Mouse (Mus musculus) liver, adult 2 months (tissue): ENCODE measurements around the gene Fn1. TPM values are rescaled to one million over a fixed set of nuclear protein-coding genes. Genes with fewer than 3 reads are reported as not detected.
A peak's percentile ranks its signal among the peaks of the same experiment; 100 is the strongest.

Source experiments
- DNase-seq: peaks from one replicate; pipeline ENCODE4 v3.0.0-alpha.2; 2011; ENCODE audit warnings: low read depth, low spot score; ENCODE audit errors: extremely low read depth
- H3K27ac ChIP-seq: fragments of 200-500 bp; replicated peaks from 2 replicates; pipeline ENCODE4 v1.5.1; 2012; ENCODE audit warnings: low read depth, mild to moderate bottlenecking, control low read depth, inconsistent platforms, low read length; ENCODE audit not compliant: insufficient read depth
- H3K27me3 ChIP-seq: fragments of 200-500 bp; 2 replicates; pipeline ENCODE4 v1.6.1; 2012; ENCODE audit warnings: mild to moderate bottlenecking, moderate library complexity, low read length, inconsistent platforms; ENCODE audit not compliant: control insufficient read depth, insufficient read depth
- H3K36me3 ChIP-seq: fragments of 200-500 bp; 2 replicates; pipeline ENCODE4 v1.6.1; 2012; ENCODE audit warnings: low read length, inconsistent platforms; ENCODE audit not compliant: control insufficient read depth, insufficient read depth
- H3K4me1 ChIP-seq: fragments of 200-500 bp; 2 replicates; pipeline ENCODE4 v1.6.1; 2011; ENCODE audit warnings: low read length; ENCODE audit not compliant: control insufficient read depth, insufficient read depth
- H3K4me3 ChIP-seq: fragments of 200-500 bp; 2 replicates; pipeline ENCODE4 v1.5.1; 2011; ENCODE audit warnings: low read depth, mild to moderate bottlenecking, control low read depth, low read length, moderate library complexity; ENCODE audit not compliant: insufficient read depth
- H3K79me2 ChIP-seq: fragments of 200-500 bp; 2 replicates; pipeline ENCODE4 v1.6.1; 2012; ENCODE audit warnings: inconsistent platforms, mild to moderate bottlenecking, low read length, moderate library complexity; ENCODE audit not compliant: control insufficient read depth, insufficient read depth
- H3K9ac ChIP-seq: fragments of 200-500 bp; 2 replicates; pipeline ENCODE4 v1.6.1; 2012; ENCODE audit warnings: low read depth, mild to moderate bottlenecking, control low read depth, inconsistent platforms, low read length
- CTCF ChIP-seq: fragments of 200-500 bp; IDR thresholded peaks from 2 replicates; pipeline ENCODE4 v1.5.1; 2011; ENCODE audit warnings: low read depth, low read length, control low read depth
- POLR2A ChIP-seq: fragments of 200-500 bp; IDR thresholded peaks from 2 replicates; pipeline ENCODE4 v1.6.1; 2011; ENCODE audit warnings: low read length, control low read depth; ENCODE audit not compliant: insufficient read depth; ENCODE audit errors: extremely low read depth
- WGBS: fragments of 180-500 bp; shearing (Covaris S2); methylation state at CpG from one replicate; pipeline ENCODE4 v1.1.7; 2018; 5-methylcytosine and 5-hydroxymethylcytosine counted together
- polyA plus RNA-seq: library from polyadenylated mRNA; depleted of rRNA; stranded (reverse); fragments of >200 nt; gene quantifications from 2 replicates; pipeline ENCODE4 v1.2.3, GENCODE M21; 2012
- total RNA-seq: library from RNA; depleted of rRNA; stranded (reverse); fragments of >200 nt; gene quantifications from 2 replicates; pipeline ENCODE4 v1.2.3, GENCODE M21; 2014

Gene Fn1
- total and polyA plus RNA-seq, 2 experiments: 530 to 698 TPM

DNA sequence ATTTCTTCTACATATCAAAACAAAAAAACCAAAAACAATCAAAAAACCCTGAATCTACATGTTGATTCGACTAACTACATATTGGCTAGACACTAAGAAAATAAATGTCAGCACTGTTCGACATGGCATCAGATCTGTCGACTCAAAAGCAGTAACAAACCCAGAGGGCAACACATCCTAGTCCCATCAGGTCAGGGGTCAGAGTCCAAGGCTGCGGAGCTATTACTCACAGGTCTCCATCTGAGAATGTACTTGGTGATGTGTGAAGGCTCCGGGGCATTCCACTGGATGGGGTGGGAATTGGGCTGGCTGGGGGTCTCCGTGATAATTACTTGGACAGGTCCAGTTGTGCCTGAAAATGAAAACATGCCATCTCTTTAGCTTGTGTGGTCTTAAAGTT is 21.2 kb downstream of the Fn1 start:
- H3K36me3 ChIP-seq: peaks cover 64% of the 10 kb centered on the region
- TF ChIP-seq CTCF (no peak), POLR2A (no peak)
- 37% methylated on average over 6 of the region's 6 CpGs for WGBS

DNA sequence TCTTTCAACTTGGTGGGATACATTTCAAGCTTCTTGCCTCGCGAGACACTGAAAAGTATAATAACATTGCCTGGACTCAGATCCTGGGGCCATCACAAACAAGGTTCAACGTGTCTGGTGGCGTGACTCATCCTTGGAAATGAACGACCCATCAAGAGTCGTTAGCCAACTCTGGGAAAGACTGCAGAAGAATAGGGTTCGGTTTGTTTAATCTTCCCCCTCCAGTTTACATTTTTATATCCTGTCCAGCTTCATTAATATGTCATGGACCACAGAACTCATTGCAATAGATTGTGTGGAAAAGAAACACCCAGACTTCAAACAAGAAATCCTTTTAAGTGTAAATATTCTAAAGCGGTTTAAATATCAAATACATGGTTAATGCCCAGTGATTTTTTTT is 22.8 kb downstream of the Fn1 start:
- H3K4me3 ChIP-seq: no peak overlapping the region
- DNase-seq: no peak
- H3K36me3 ChIP-seq: peaks cover 66% of the 10 kb centered on the region
- TF ChIP-seq POLR2A (no peak), CTCF (no peak)
- H3K79me2 ChIP-seq: no peaks in the 10 kb centered on the region; the same call in 1 of the 2 replicates
- H3K27ac ChIP-seq: no peak overlapping the region
- WGBS: 56% methylated on average over 8 of the region's 8 CpGs
- no peak overlapping the region for H3K9ac ChIP-seq
- H3K4me1 ChIP-seq: peaks cover 23% of the 10 kb centered on the region
- no peaks in the 10 kb centered on the region for H3K27me3 ChIP-seq

More for the DNA sequence above, 21.2 kb downstream of the Fn1 start:
- Histone ChIP-seq H3K27me3 (no peaks in the 10 kb centered on the region), H3K4me3 (no peak overlapping the region), H3K4me1 (peaks cover 35% of the 10 kb centered on the region), H3K27ac (peak overlapping the region; percentile 55), H3K9ac (no peak overlapping the region), H3K79me2 (no peaks in the 10 kb centered on the region; the same call in 1 of the 2 replicates)
- peak; percentile 86 for DNase-seq

DNA sequence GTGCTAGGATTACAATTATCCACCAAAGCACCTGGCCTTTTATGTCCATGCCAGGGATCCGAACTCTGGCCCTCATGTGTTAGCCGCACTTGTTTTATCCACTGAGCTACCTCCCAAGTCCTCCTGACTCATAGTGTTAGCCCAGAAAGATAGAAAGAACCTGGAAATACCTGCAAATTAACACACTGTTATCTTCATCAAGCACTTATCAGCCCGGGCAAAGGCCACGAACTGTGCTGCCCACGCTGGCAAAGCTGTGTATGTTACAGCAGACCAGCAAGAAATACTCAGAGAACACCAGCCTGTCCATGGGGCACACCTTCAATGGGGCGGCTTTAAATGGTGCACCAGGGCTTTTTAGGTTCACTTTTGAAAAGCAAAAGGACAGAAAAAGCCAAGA is 29.4 kb downstream of the Fn1 start:
- Histone ChIP-seq H3K27ac (0 out of 2 replicates have a peak overlapping the region, but pooled peaks have one; percentile 10), H3K4me1 (no peaks in the 10 kb centered on the region), H3K36me3 (peaks cover 94% of the 10 kb centered on the region), H3K79me2 (no peaks in the 10 kb centered on the region), H3K4me3 (no peak overlapping the region), H3K9ac (no peak overlapping the region), H3K27me3 (no peaks in the 10 kb centered on the region)
- WGBS: 45% methylated on average over 6 of the region's 6 CpGs
- peak; percentile 43 for DNase-seq
- TF ChIP-seq POLR2A: no peak
- no peak for TF ChIP-seq CTCF

DNA sequence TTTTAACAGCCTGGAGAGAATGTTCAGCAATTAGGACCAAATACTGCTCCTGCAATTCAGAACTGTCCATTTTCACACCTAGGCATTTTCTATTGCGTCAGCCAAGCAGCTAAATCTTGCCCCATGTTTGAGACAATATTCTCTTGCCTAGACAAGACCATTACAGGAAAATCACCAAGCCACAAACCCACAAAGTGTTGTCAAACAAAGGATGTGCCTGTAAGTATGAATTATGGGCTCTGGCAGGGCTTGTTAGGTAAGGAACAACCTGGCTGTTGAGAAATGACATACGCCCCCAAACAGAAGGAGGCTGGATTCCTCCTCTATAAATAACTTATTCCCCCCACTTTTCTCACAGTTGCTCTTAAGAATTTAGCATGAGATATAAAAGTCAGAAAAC is 31.5 kb downstream of the Fn1 start:
- TF ChIP-seq CTCF (no peak), POLR2A (no peak)
- peaks cover 93% of the 10 kb centered on the region for H3K36me3 ChIP-seq
- H3K4me1 ChIP-seq: no peaks in the 10 kb centered on the region
- no peak overlapping the region for H3K4me3 ChIP-seq
- DNase-seq: no peak
- no peaks in the 10 kb centered on the region for H3K27me3 ChIP-seq
- H3K9ac ChIP-seq: no peak overlapping the region
- 90% methylated on average over 2 of the region's 2 CpGs for WGBS
- no peak overlapping the region for H3K27ac ChIP-seq
- no peaks in the 10 kb centered on the region for H3K79me2 ChIP-seq

DNA sequence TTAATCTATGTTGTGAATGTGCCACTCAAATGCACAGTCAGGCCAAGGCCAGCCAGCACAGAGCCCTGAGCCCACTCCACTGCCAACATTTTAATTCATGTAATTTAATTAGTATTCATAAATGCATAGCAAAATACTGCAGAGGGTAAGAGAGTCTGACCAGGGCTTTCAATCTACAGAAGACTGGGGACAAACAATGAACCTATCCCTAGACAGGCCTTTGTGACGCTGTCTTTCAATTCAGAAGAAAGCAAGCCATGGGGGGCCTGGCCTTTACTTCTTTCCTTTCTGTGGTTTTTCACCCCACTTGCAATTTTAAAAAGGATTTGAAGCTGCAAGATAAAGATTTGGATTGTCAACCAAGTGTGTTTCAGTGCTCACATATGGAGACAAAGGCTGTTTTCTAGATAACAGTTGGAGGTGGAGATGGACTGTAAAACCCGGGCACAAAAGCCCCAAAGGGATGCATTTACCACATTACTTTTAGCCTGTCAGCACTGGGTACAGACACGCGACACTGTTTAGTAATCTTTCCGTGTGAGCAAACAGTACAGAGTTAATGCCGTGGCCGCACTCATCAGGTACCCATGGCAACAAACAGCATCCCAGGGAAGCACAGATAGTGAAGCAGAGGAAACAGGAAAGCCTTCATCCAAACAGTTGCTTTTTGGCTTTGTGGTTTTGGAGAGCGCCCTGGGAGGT is 38.3 kb downstream of the Fn1 start:
- no peak for DNase-seq
- Histone ChIP-seq H3K4me3 (no peak overlapping the region), H3K4me1 (no peaks in the 10 kb centered on the region), H3K36me3 (peaks cover 98% of the 10 kb centered on the region), H3K79me2 (no peaks in the 10 kb centered on the region), H3K27me3 (no peaks in the 10 kb centered on the region), H3K27ac (no peak overlapping the region), H3K9ac (no peak overlapping the region)
- 68% methylated on average over 8 of the region's 8 CpGs for WGBS
- TF ChIP-seq POLR2A (no peak), CTCF (no peak)

DNA sequence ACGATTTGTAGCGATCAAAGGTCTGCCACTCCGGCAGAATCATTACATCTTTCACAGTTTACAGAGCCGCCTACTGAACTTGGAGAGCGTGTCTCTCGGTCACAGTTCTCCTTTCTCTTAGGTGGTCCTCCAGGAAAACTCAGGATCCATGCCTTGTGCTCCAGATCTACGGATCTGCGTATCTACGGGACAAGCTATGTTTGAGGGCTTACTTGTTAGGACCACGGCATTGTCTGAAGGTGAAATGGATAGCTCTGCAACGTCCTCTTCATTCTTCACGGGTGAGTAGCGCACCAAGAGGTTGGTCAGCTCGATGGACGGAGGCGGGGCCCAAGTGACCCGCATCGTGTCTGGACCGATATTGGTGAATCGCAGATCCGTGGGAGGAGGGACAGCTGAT is 40.7 kb downstream of the Fn1 start:
- Histone ChIP-seq H3K27ac (no peak overlapping the region), H3K9ac (no peak overlapping the region), H3K4me3 (no peak overlapping the region), H3K79me2 (no peaks in the 10 kb centered on the region), H3K27me3 (no peaks in the 10 kb centered on the region), H3K36me3 (peaks cover 93% of the 10 kb centered on the region), H3K4me1 (no peaks in the 10 kb centered on the region)
- 87% methylated on average over 21 of the region's 21 CpGs for WGBS
- no peak for DNase-seq
- TF ChIP-seq POLR2A: no peak
- no peak for TF ChIP-seq CTCF
